Mouse (Mus musculus) midbrain, embryonic 15.5 days (tissue): ENCODE data around the gene Fam50a. TPM values are rescaled to one million over a fixed set of nuclear protein-coding genes. Genes with fewer than 3 reads are reported as not detected.

Source experiments
- ATAC-seq: fragments of 200-750 bp; cut with Nextera tagmentation; replicated peaks from 2 replicates; pipeline ENCODE4 v1.8.0; 2017; ENCODE audit warnings: moderate TSS enrichment
- H3K27ac ChIP-seq: fragments of 300-500 bp; sonication (generic); 2 replicates; pipeline ENCODE4 v1.5.1; 2015; ENCODE audit warnings: mild to moderate bottlenecking, inconsistent platforms
- H3K27me3 ChIP-seq: fragments of 300-500 bp; sonication (generic); replicated peaks from 2 replicates; pipeline ENCODE4 v1.6.1; 2015; ENCODE audit warnings: inconsistent platforms
- H3K36me3 ChIP-seq: fragments of 300-500 bp; sonication (generic); replicated peaks from 2 replicates; pipeline ENCODE4 v1.6.1; 2015; ENCODE audit warnings: inconsistent platforms
- H3K4me1 ChIP-seq: fragments of 300-500 bp; sonication (generic); 2 replicates; pipeline ENCODE4 v1.6.1; 2015; ENCODE audit warnings: inconsistent platforms
- H3K4me2 ChIP-seq: fragments of 300-500 bp; sonication (generic); 2 replicates; pipeline ENCODE4 v1.6.1; 2015; ENCODE audit warnings: inconsistent platforms, mild to moderate bottlenecking, moderate library complexity
- H3K4me3 ChIP-seq: fragments of 300-500 bp; sonication (generic); 2 replicates; pipeline ENCODE4 v1.5.1; 2015; ENCODE audit warnings: mild to moderate bottlenecking, inconsistent platforms
- H3K9ac ChIP-seq: fragments of 300-500 bp; sonication (generic); 2 replicates; pipeline ENCODE4 v1.6.1; 2015; ENCODE audit warnings: mild to moderate bottlenecking, inconsistent platforms
- H3K9me3 ChIP-seq: fragments of 300-500 bp; sonication (generic); 2 replicates; pipeline ENCODE4 v1.6.1; 2016; ENCODE audit warnings: inconsistent platforms
- WGBS: fragments of 180-500 bp; shearing (Covaris S2); methylation state at CpG from one replicate; pipeline ENCODE4 v1.1.7; 2015; ENCODE audit warnings: mixed read lengths; 5-methylcytosine and 5-hydroxymethylcytosine counted together
- polyA plus RNA-seq: library from polyadenylated mRNA; unstranded; fragments of >200 nt; fragmentation: Nextera tagmentation; extraction: Ambion mirVana; gene quantifications from 2 replicates; pipeline ENCODE4 v1.2.1, GENCODE M21; 2015

Gene Fam50a
- 59.9 and 62.2 TPM in 2 replicates for polyA plus RNA-seq

DNA sequence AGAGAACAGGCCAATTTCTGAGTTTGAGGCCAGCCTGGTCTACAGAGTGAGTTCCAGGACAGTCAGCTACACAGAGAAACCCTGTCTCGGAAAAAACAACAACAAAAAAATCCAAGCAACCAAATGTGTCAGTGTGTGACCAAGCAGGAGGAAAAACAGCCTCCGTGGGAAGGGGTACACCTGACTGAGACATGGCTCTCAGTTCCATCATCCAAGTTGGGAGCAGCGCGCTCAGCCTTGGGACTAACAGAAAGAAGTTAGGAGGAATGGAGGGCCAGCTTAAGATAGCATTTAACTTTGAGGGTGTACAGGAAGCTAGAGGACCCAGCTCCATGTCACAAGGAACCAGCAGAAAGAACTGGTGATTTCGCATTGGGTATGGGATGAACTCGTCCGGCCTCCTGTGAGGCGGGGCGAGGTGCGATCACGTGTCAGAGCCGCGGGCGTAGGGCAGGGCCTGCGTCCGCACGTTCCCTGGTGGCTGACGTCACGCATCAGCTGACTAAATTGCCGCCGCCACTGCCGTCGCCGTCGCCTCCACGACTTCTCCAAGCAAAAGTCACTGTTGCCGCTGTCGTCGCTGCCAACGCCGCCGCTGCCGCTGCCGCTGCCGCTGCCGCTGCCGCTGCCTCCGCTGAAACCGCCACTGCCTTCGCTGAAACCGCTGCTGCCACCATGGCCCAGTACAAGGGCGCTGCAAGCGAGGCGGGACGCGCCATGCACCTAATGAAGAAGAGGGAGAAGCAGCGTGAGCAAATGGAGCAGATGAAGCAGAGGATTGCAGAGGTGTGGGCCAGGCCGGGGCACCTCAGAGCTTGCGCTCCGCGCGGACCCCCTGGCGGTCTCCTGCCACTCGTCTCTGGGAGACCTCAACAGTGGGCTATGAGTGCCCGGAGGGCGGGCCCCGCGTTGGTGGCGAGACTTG is at the start of gene Fam50a:
Fam50a (plus strand) TSS at position 494 of the 925 bp plus-strand sequence.
- peak; percentile 97 for ATAC-seq

DNA sequence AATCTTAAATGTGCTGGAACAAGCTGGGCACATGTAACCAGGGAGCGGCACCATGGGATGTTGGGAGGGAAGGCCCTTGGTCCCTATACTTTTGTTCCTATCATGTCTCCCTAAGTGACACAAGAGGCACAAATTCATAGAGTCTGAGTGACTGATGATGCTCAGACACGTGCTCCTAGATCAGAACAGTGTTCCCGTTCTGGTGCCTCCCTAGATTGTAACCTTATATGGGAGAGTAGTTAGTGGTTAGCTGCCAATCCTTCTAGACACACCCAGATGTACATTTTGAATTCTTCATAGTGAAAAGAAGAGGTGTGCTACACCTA is 43.1 kb upstream of the Fam50a start:
- Histone ChIP-seq H3K27me3 (no peaks in the 10 kb centered on the region), H3K4me1 (peaks cover 11% of the 10 kb centered on the region; the same call in 1 of the 2 replicates), H3K9ac (peak overlapping the region; percentile 46), H3K36me3 (no peaks in the 10 kb centered on the region), H3K4me3 (peak overlapping the region; percentile 47), H3K9me3 (no peaks in the 10 kb centered on the region), H3K4me2 (peak overlapping the region; percentile 53), H3K27ac (peak overlapping the region; percentile 97)
- WGBS: 28% methylated on average over 3 of the region's 3 CpGs
- ATAC-seq: peak; percentile 49

More for the DNA sequence above, at the start of gene Fam50a:
- Histone ChIP-seq H3K4me1 (peaks cover 31% of the 10 kb centered on the region), H3K36me3 (peaks cover 3% of the 10 kb centered on the region; the same call in 1 of the 2 replicates), H3K27ac (peak within 1 kb of the TSS; percentile 93), H3K4me2 (peak within 1 kb of the TSS; percentile 73), H3K9me3 (no peaks in the 10 kb centered on the region), H3K4me3 (peak within 1 kb of the TSS; percentile 62), H3K27me3 (no peaks in the 10 kb centered on the region), H3K9ac (peak within 1 kb of the TSS; percentile 73)
- 17% methylated on average over 57 of the region's 59 CpGs for WGBS

DNA sequence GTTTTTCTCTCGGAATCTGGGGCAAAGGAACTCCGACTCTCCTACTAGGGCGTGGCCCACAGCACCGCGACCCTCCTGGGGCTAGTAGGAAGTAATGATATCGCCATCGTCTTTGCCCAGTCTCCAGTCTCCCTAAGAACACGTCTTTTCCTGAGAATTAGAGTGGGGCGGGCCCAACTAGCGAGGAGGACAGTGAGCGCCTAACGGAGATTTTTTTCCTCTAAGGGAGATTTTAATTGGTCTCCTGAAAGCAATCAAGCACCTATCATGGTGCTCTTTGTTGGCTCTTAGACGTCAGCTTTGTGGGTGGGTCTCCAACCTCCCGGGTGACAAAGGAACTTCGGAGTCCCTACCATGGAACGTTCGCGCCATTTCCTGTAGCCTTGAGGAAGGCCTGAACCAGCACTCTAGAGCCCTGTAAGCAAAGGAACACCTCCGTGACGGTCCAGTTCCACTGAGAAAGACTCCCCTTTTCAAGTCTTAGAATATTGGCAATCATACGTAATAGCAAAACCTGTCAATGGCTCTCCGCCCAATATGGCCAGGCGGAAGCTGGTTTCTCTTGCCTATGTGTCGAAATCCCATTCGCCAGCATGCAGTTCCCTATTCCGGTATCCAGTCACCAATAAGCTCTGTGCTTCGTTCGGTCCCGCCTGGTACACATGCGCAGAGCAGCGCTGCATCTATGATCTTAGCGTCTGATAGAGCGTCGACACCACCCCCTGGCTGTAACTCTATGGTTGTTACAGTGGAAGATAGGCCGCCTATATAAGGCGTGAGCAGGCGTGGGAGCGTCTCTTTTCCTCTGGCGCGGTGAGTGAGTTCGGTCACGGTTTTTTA is 42.6 kb upstream of the Fam50a start, which contains the start of gene Rpl10:
Rpl10 (plus strand) TSS at position 751 of the 840 bp plus-strand sequence.
- Histone ChIP-seq H3K4me2 (peak within 1 kb of the TSS; percentile 53), H3K4me3 (peak within 1 kb of the TSS; percentile 47), H3K27me3 (no peaks in the 10 kb centered on the region), H3K36me3 (no peaks in the 10 kb centered on the region), H3K27ac (peak within 1 kb of the TSS; percentile 97), H3K9me3 (no peaks in the 10 kb centered on the region), H3K4me1 (peaks cover 11% of the 10 kb centered on the region; the same call in 1 of the 2 replicates), H3K9ac (peak within 1 kb of the TSS; percentile 65)
- WGBS: 28% methylated on average over 42 of the region's 42 CpGs
- ATAC-seq: peak; percentile 96

- Histone ChIP-seq H3K4me2 (peak overlapping the region; percentile 45), H3K9me3 (no peaks in the 10 kb centered on the region), H3K9ac (peak overlapping the region; percentile 65), H3K36me3 (no peaks in the 10 kb centered on the region), H3K4me3 (peak overlapping the region; percentile 47), H3K27ac (peak overlapping the region; percentile 55), H3K4me1 (peaks cover 11% of the 10 kb centered on the region; the same call in 1 of the 2 replicates), H3K27me3 (no peaks in the 10 kb centered on the region)
- peak; percentile 13; the same call in 1 of the 2 replicates for ATAC-seq
- 23% methylated on average over 27 of the region's 27 CpGs for WGBS
Measured at GRCm38 (mm10) chrX:74270902-74271551, 41.8 kb upstream of the Fam50a start.

DNA sequence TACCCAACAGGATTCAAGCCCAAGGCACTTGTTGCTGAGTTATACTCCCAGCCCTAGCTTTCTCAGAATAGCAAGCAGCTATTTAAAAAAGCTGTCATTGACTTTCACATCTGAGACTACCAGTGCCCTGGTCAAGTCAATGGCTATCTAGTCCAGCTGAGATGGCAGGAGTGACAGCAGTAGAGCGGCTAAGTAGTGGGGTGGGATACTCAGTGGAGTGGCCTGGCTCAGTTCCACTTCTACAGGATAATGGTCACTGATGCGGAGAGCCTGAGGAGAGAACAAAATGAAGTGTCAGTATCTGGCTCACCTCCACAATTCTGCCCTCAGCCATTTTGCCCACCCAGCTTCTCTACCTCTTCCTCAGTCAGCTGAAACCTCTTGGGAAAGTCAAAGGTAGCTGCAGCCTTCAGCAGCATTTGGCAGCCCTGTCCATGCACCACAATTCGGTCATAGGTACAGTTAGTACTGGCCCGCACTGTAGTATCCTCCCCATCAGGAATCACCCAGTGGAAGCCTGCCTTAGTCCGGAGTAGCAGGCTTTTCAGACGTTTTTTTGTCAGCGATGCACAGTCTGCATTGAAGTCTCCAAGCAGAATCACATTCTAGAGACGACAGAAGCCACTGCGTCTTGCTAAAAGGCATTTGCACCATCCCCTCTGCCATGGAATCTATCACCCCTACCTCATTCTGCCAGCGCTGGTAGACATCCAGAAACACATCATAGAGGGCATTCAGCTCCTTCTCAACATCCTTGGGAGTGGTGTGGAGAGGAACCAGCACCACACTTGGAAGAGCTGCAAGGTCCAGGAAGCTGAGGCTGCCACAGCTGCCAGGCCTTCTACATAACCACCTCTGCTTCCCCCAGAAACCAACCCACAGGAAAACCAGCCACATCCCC is 39.2 kb upstream of the Fam50a start:
- H3K27me3 ChIP-seq: no peaks in the 10 kb centered on the region
- H3K27ac ChIP-seq: no peak overlapping the region; the same call in 1 of the 2 replicates
- no peak overlapping the region for H3K4me2 ChIP-seq
- no peak overlapping the region for H3K4me3 ChIP-seq
- no peaks in the 10 kb centered on the region for H3K9me3 ChIP-seq
- ATAC-seq: no peak
- no peaks in the 10 kb centered on the region for H3K36me3 ChIP-seq
- 38% methylated on average over 10 of the region's 10 CpGs for WGBS
- H3K4me1 ChIP-seq: peaks cover 11% of the 10 kb centered on the region; the same call in 1 of the 2 replicates
- H3K9ac ChIP-seq: no peak overlapping the region

DNA sequence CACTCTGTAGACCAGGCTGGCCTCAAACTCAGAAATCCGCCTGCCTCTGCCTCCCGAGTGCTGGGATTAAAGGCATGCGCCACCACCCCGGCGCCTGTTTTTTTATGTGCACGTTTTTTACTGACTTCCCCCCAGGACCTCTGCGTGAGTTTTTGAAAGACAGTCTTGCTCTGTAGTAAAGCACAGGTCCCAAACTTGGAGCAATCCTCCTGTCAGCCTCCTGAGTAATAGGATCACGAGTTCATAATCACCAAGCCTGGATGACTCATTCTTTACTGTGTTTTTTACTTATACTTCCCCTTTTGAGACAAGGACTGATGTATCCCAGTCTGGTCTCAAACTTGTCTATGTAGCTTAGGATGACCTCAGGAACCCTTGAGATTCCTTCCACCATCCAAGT is 34.9 kb upstream of the Fam50a start:
- H3K27ac ChIP-seq: no peak overlapping the region
- 0 out of 2 replicates have a peak, but pooled peaks cover 6% of the 10 kb centered on the region for H3K4me1 ChIP-seq
- H3K27me3 ChIP-seq: no peaks in the 10 kb centered on the region
- H3K4me3 ChIP-seq: no peak overlapping the region
- no peaks in the 10 kb centered on the region for H3K36me3 ChIP-seq
- 75% methylated on average over 8 of the region's 8 CpGs for WGBS
- no peaks in the 10 kb centered on the region for H3K9me3 ChIP-seq
- no peak for ATAC-seq
- H3K9ac ChIP-seq: no peak overlapping the region
- no peak overlapping the region for H3K4me2 ChIP-seq

GRCm38 (mm10) chrX:74281041-74281731 is 31.6 kb upstream of the Fam50a start:
- Histone ChIP-seq H3K36me3 (no peaks in the 10 kb centered on the region), H3K4me3 (peak overlapping the region; percentile 60), H3K9me3 (no peaks in the 10 kb centered on the region), H3K9ac (peak overlapping the region; percentile 50), H3K4me1 (peaks cover 16% of the 10 kb centered on the region), H3K27ac (peak overlapping the region; percentile 85; the same call in 1 of the 2 replicates), H3K4me2 (peak overlapping the region; percentile 72), H3K27me3 (no peaks in the 10 kb centered on the region)
- no peak for ATAC-seq
- WGBS: 24% methylated on average over 14 of the region's 14 CpGs

DNA sequence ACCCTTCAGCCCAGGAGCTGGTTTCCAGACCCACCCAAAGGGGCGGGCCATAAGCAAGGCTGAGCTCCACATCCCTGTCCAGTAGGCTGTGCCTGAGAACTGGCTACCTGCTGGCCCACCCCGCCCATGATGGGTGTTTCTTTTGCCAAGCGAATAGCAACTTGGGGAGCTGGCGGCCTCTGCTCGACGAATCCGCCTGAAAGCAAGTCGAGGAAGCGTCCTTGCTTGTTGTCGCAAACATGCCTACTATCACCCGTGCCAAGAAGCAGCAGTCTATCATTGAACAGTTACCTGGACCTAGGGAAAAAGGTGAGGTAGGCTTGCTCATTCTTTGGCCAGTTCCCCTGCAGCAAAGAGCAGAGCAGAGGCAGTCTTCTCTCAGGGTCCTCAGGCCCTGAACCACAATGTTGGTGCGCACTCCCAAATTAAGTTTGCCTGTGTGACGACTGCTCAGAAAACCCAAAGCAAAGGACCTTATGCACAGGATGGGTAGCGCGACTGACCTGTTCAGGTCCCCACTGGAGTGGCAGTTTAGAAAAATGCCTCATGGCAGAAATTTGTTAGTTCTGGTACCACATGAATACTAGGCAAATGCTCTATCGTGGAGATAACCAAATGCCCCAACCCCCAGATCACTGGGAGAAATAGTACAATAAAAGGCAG is 31.0 kb upstream of the Fam50a start, which contains the start of the genes Taz and Dnase1l1:
Taz (plus strand) TSS at position 181 of the 663 bp plus-strand sequence.
Dnase1l1 (minus strand) TSS at position 606 of the 663 bp plus-strand sequence.
- H3K36me3 ChIP-seq: no peaks in the 10 kb centered on the region
- H3K4me1 ChIP-seq: peaks cover 16% of the 10 kb centered on the region
- ATAC-seq: peak; percentile 73
- H3K4me3 ChIP-seq: peak within 1 kb of the TSS; percentile 60
- peak within 1 kb of the TSS; percentile 73 for H3K9ac ChIP-seq
- no peaks in the 10 kb centered on the region for H3K27me3 ChIP-seq
- H3K4me2 ChIP-seq: peak within 1 kb of the TSS; percentile 72
- peak within 1 kb of the TSS; percentile 85 for H3K27ac ChIP-seq
- 23% methylated on average over 16 of the region's 16 CpGs for WGBS
- no peaks in the 10 kb centered on the region for H3K9me3 ChIP-seq

GRCm38 (mm10) chrX:74282395-74283091 is 30.3 kb upstream of the Fam50a start:
- Histone ChIP-seq H3K27ac (peak overlapping the region; percentile 85), H3K4me1 (peaks cover 16% of the 10 kb centered on the region), H3K9me3 (no peaks in the 10 kb centered on the region), H3K4me2 (peak overlapping the region; percentile 72), H3K9ac (peak overlapping the region; percentile 73), H3K4me3 (peak overlapping the region; percentile 60), H3K27me3 (no peaks in the 10 kb centered on the region), H3K36me3 (no peaks in the 10 kb centered on the region)
- ATAC-seq: peak; percentile 86
- WGBS: 24% methylated on average over 39 of the region's 39 CpGs
